Mouse (Mus musculus) yolk sac, embryonic 10.5 days (tissue): ENCODE data around the gene Zbtb9.
"Not testable (repeated sequence)": the region's sequence is repeated elsewhere in the genome, so short reads cannot be mapped to it uniquely, and the experiment has no call there.

Experiments used
- DNase-seq: peaks from one replicate; pipeline ENCODE4 v3.0.0-alpha.2; 2017; ENCODE audit warnings: low spot score

The Zbtb9 gene

GRCm38 (mm10) chr17:26972703-26973574 lies at the start of gene Zbtb9:
Gene Zbtb9, plus strand, starts transcription at chr17:26973167.
- peak; percentile 96 for DNase-seq

DNA sequence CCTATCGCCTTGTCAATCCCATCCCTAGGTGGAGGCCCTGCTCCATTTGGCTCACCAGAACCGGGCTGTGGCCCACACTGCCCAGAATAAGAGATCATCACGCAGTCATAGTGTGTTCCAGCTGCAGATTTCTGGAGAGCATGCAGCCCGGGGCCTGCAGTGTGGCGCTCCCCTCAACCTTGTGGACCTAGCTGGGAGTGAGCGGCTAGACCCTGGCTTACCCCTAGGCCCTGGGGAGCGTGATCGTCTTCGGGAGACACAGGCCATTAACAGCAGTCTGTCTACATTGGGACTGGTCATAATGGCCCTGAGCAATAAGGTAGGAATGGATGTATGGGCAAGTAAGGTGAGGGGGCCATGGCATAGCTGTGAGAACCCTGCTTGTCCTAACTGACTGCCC lies 47.6 kb upstream of the Zbtb9 start:
- not testable (repeated sequence) for DNase-seq

DNA sequence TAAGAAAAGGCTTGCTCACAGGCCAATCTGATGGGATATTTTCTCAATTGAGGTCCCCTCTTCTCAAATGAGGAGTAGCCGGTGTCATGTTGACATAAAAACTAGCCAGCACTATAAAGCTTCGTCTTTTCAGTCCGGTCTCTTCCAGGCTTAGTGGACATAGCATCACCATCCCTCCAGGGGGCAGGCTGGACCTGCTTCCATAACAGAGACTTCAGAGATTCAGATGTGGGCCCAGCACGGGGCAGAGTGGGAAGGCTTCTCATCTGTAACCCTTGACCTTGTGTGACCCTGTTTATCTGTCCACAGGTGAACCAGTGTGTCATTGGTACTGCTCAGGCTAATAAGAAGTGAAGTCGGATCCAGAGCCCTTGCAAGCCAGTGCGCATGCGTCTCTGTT lies 41.2 kb upstream of the Zbtb9 start:
- DNase-seq: not testable (repeated sequence)

DNA sequence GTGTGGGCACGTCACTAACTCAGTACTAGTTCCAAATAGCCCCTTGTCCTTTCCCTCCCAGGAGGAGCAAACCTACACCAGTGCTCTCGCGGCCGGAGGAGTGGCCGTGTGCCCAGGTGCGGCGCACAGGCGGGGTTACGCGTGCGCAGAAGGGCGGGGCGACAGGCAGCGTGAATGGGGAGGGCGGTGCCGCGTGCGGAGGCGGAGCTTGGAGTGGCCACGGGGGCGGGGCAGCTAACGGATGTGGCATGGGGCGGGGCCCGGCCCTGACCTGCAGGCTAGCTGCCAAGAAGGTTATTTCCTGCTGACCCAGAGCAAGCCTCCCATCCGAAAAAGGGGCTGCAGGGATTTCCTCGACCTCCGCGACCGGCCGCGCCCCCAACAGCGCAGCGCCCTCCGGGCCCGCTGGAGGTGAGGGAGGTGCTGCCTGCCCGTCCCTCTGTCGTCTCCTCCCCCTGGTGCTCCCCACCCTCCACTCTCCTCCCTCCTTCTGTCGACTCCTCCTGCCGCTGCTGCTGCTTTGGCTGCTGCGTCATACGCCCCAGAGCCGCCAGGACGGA lies 40.0 kb upstream of the Zbtb9 start, which contains the start of gene Phf1:
Phf1 (plus strand) TSS at position 214 of the 560 bp plus-strand sequence.
- peak; percentile 97 for DNase-seq

DNA sequence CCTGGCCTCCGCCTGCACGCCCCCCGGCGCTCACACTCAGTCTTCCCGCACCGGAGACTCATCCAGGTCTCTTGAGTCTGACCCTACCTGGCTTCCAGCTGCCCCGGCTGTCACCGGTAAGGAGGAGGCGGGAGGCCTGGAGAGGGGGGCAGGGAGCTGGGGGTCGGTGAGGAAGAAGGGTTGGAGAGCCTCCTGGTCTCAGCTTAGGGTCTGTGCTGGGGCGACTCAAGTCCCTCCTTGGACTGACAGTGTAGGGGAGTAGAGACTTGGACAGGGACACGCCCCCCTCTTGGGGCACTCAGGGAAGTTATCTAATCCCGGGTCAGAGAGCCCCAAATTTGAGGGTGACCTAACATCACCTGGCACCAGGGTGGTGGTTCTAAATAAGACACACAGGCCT lies 39.5 kb upstream of the Zbtb9 start:
- no peak for DNase-seq

- no peak for DNase-seq
These were observed 38.8 kb upstream of the Zbtb9 start for GRCm38 (mm10) chr17:26933885-26934827.

DNA sequence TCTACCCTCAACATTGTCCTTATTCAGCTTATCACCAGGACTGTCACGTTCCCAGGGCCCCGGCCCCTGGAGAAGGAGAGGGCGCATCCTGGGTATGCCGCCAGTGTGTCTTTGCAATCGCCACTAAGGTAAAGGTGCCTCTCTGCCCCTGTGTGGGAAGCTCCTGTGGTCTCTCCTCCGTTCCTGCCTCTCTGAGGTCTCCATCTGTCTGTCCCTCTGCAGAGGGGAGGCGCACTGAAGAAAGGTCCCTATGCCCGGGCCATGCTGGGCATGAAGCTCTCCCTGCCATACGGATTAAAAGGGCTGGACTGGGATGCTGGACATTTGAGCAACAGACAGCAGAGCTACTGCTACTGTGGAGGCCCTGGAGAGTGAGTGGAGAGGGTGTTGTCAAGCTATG lies 37.9 kb upstream of the Zbtb9 start:
- no peak for DNase-seq

DNA sequence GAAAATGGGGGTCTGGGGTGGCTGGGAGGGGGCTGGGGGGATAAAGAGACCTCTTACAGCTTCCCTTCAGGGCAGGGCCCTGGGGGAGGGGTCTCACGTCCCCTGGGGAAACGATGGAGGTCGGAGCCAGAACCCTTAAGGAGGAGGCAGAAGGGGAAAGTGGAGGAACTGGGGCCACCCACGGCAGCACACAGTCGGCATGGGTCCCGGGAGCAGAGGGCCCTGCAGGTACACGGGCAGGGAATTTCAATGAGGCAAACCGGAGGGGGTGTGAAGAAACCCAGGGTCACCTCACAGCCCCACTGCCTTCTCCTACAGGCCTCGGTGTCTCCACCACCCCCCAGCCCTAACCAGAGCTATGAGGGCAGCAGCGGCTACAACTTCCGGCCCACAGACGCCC lies 36.5 kb upstream of the Zbtb9 start:
- DNase-seq: no peak

- no peak for DNase-seq
These were observed 35.9 kb upstream of the Zbtb9 start for GRCm38 (mm10) chr17:26936921-26937695.

GRCm38 (mm10) chr17:26937883-26938695 lies 34.9 kb upstream of the Zbtb9 start:
- DNase-seq: no peak

DNA sequence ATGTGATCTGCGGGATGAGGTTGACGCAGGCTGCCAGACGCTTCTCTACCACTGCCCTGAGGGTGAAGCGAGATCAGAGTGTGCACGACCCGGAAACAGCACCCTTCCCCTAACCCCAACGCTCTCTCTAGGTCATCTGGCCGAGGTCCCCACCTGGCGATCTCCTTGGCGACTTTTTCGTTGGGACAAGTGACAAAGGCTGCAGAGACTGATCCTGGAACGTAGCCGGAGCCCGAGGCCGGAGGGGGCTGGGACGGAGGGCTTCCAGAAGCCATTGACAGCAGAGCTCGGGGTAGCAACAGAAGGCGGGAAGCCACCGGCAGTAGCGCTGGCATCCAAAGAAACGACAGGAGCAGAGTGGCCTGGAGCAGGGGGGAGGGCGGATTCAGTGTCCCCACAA lies 34.2 kb upstream of the Zbtb9 start:
- DNase-seq: no peak

DNA sequence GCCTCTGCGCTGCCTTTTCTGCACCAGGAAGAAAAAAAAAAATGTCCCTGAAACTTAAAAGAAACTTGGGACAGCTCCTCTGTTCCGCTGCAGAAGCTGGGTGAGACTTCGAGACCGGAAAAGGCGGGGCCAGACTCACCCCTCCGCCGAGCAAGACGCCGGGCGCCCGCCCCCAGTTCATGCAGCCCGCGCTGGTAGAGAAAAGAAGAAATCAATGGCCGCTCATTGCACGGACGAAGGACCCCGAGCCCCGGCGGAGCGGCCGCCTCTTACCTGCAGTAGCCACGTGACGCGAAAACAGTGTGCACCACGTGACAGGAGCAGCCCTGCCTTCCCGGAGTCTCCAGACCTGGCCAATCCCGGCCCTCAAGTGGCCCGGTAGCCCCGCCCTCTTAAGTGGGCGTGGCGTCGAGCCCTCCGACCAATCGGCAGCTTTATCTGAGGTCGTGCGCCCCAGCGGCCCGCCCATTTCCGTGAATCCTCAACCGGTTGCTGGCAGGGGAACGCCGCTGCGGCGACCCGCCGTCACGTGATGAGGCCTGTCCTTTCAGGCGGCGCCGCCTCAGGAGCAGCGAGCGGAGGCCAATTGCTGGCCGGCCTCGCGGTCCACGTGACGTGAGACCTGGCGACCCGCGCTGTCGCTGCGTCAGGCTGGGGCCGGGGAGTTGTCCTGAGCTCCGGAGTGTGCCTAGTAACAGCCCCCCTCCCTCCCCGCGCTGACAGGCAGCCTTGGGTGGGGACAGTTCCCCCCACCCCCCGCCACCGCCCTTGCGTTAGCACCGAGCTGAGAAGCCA lies 33.6 kb upstream of the Zbtb9 start, which contains the start of gene Cuta:
Cuta (minus strand) TSS at position 392 of the 795 bp plus-strand sequence.
- DNase-seq: peak; percentile 100

DNA sequence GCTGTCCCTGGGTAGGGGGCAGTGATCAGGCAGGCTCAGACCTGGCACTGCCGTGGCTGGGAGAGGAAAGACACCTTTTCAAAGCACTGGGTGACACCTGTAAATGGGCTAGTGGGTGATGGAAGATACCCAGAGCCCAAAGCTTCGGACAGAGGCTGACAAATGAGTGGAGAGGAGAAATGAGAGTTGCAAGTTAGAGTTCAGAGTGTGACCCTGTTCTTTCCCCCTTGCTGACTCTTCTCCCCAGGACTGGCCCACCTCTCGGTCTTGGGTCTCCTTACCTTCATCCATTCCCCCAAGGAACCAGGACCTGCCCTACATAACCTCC lies 33.0 kb upstream of the Zbtb9 start:
- DNase-seq: no peak

DNA sequence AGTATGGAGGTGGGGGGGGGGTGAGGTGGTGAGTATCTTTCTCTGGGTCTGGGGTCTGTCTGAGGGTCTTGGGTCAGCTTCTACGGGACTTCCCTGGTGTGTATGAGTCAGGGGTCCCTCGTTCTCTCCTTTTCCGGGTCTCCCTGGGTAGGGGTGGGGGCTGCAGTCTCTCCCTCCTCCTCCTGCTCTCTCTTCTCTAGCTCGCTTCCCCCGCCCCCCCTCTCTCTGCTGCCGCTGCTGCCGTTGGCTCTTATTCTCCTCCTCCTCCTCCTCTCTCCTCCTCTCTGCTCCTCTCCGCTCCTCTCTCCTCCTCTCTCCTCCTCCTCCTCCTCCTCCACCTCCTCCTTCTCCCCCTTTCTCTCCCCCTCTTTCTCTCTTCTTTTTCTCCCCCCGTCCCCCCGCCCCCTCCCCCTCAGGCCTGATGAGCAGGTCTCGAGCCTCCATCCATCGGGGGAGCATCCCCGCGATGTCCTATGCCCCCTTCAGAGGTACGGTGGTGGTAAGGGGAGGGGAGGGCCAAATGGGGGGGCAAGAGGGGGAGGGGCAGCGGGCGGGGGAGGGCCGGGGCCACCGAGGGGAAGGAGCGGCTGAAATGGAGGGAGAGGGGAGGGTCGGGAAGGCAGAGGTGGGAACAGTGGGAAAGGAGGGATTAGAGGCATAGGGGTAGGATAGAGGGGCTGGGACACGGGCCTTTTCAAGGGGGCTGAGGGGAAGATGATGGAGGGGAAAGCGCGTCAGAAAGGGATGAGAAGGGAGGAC lies 31.8 kb upstream of the Zbtb9 start, which contains the start of gene Syngap1:
Syngap1 (plus strand) TSS at position 223 of the 759 bp plus-strand sequence.
- peak; percentile 55 for DNase-seq

GRCm38 (mm10) chr17:26941841-26942570 lies 31.0 kb upstream of the Zbtb9 start:
- DNase-seq: no peak

DNA sequence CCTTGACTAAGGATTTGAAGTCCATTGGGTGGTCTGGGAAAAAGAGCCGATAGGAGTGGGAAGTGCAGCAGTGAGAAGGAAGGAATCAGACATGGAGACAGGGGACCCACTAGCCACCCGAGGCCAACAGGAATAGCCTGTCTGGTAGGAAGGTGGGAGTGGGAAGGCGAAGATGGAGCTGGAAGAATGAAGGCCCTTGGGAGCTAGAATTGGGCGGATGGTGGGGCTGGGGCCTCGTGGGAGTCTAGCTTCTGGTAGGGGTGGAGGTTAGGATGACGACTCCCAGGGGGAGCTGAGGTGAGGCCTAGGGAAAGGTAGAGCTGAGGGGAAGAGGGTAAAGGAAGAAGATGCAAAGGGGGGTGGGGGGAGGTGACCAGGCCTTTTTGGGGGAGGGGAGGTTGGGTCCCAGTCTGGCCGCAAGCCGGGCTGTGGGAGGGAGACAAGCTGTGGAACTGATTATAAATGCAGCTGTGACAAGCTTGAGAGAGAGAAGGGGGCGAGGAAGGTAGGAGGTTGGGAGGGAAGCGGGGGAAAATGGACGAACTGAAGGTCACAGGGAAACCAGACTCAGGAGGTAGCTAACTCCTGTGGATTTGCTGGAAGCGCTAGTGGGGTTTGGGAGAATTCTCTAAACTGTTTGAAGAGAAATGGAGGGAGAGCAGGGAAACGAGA lies 27.0 kb upstream of the Zbtb9 start:
- DNase-seq: no peak

DNA sequence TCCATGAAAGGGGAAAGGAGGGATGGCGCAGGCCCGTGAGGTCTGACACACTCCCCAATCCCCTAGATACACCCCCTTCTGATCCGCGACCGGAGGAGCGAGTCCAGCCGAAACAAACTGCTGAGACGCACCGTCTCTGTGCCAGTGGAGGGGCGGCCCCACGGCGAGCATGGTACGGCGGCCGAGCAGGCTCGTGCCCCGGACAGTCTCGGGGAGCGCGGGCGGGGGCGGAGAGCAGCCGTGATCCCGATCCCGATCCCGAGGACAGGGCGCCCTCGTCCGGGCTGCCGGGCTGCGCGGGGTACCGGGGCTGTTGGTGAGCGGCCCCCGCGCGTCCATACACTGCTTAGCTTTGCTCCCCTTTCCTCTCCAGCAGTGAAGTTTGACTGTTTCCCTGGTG lies 26.4 kb upstream of the Zbtb9 start:
- no peak for DNase-seq
